Mouse (Mus musculus): Measurements from ENCODE around the gene Golt1a.

- TF ChIP-seq FLI1 (IDR thresholded peaks at IDR 0.05; ENCODE audit: low read length) (no peak), GATA1 (IDR thresholded peaks at IDR 0.05; ENCODE audit: borderline replicate concordance, low read length) (no peak)
Observed at GRCm38 (mm10) chr1:133276983-133277382, 32.6 kb upstream of the Golt1a start.
